Mouse (Mus musculus) v-Abl transformed pro-B cells (cell line): ENCODE data around the gene Kdm2b.

Source experiments
- in situ Hi-C, 2 experiments: fragments of 400-800 bp; cut with MboI; formaldehyde crosslinking; loops; one replicate each; pipeline ENCODE4 v1.15.1; 2025; ENCODE audit not compliant: unreplicated experiment in 2 of 2

The Kdm2b gene

DNA sequence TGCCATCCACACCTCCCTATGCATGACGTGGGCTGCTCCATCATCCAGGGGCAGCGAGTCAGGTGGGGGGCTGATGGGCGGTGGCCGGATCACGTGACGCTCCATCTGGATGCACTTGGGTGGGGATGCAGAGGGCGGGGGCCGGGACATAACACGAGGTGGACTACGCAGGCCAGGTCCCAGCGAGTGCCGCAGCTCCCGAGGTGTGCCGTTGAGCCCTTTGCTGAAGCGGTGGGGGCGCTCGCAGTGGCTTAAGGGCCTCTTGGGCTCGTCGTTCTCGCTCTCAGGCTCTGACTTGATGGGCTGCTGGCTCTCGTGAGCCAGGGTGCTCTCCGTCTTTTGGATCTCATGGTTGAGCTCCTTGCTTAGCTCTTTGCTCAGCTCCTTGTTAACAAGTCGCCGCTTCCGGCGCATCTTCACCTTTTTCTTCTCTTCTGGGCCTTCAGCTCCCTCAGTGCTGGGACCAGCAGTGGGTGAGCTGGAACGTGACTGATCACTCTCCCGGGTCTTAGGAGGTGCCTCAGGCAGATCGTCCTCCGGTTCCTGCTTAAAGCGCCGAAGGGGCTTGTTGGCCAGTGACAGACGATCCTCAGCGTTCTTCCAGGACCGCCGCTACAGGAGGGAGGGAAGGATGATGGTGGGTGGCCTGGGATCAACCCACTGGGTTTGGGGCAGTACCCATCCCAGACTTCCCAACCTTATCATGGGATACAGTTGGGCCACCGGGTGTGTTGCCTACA is 109.2 kb downstream of the Kdm2b start:
- in situ Hi-C loops = loop anchor here (10.0 to 25.0 kb wide), 2 partner anchors 66 to 768 kb away; partner anchors contain the start of gene Myl2 (in 2 of the 2)

DNA sequence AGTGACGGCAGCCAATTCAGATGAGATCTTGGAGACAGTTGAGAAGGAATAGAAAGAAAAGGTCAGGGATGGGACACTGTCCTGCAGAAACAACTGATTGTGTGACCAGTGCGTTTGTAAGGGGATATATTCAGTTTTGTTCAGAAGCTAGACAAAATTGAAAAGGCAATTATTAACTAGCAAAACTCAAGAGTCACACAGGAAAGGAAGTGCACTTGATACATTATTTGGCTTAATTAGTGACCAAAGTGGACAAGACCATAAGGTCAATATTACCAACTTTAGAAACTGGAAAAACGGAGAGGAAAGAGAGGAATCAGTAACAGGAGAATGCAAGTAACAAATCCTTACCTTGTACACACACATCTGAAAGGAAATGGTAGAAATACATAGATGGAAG is 113.0 kb downstream of the Kdm2b start:
- in situ Hi-C loops = loop anchor here (5.0 to 25.0 kb wide), 2 partner anchors 69 to 764 kb away; partner anchors contain the start of gene Myl2 (in 2 of the 2)

DNA sequence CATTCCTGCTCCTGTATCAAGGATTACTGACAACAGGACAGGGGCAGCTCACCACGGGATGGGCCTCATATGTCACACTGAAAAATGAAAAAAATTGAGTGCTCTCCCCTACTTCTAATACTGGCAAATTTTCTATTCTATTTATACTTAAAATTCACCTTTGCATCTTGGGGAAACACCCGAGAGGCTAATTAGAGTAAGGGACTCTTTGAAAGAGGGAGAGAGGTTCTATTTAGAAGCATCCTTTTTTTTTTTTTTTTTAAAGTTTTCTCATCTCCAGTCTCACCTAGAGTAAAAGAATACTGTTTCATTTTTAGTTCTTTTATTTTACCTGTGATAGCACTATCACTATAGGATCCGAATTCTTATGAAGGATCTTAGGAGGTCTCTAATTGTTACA is 115.3 kb downstream of the Kdm2b start:
- in situ Hi-C loops = no loop called here

DNA sequence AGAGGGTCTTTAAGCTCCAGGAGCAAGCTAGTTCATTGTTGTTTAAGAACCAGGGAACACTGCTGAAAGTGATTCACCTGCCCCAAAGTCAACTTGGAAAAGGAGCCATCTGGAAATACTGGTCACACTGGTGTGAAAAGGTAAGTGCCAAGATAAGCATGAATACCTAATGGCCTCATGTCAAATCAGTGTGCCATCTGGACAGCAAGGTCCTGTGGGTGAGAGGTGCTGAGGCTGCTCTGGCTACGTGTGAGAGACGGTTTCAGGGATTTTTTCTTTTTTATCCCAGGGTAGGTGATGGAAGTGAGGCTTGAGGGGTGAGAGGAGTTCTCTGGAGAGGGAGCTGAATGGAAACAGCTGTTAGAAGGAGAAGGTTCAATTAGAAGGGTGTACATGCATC is 116.0 kb downstream of the Kdm2b start:
- in situ Hi-C loops = no loop called here

DNA sequence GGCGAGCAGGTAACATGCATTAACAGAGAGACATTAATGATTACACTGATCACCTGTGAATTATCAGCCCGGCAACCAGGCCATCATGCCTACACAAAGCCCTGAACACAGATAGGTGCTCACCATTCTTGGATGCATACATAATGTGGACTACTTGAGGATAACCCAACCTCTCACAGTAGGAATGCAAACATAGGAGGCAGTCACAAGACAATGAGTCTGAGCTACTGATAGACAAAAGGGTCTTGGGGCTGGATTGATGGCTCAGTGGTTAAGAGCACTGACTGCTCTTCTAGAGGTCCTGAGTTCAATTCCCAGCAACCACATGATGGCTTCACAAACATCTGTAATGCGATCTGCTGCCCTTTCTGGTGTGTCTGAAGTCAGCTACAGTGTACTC is 117.0 kb downstream of the Kdm2b start:
- in situ Hi-C loops = no loop called here

DNA sequence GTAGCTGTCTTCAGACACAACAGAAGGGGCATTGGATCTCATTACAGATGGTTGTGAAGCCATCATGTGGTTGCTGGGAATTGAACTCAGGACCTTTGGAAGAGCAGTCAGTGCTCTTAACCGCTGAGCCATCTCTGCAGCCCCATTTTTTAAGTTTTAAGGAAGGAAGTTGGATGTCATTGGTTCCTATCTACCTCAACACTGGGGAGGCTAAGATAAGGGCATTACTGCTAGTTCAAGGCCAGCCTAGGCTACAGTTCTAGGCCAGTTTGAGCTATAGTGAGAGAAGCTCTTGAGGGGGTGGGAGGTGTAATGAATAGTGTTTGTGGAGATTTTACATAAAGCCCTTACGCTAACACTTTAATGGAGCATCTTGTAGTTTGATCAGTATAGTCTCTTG is 126.6 kb downstream of the Kdm2b start:
- in situ Hi-C loops = no loop called here

DNA sequence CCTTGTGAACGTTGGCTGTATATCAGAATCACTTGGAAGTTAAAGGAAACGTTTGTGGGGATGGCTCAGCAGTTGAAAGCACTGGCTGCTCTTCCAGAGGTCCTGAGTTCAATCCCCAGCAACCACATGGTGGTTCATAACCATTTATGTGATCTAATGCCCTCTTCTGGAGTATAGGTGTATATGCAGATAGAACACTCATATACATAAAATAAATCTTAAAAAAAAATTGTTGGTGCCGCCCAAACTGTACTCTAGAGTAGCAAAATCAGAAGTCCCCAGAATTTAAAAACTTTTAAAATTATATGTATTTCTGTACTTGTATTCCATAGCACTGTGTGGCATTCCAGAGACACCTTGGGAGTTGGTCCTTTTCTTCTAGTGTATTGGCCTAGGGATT is 133.8 kb downstream of the Kdm2b start:
- in situ Hi-C loops = loop anchor here in 1 of 2 experiments (10.0 kb wide), 1 partner anchor 51 kb away; no protein-coding TSS in a partner anchor

DNA sequence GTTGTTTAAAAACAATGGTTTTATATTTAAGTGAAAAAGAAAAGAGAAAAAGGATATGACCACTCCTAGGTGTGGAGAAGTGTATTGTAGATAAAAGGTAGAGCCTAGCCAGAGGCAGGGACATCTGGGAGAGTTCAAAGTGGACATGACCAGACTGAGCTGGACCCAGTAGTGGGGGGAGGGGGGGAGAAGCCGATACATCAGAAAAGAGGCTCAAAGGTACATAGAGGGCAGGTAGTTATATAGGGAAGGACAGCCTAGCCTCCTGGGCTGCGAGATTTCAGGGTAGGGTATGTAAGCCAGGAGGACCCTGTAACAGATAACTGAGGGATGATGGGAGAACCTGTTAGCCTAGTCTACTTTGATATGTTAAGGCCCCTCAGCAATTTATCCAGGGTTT is 137.0 kb downstream of the Kdm2b start:
- in situ Hi-C loops = loop anchor here (5.0 to 10.0 kb wide), 2 partner anchors 35 to 48 kb away; no protein-coding TSS in a partner anchor

DNA sequence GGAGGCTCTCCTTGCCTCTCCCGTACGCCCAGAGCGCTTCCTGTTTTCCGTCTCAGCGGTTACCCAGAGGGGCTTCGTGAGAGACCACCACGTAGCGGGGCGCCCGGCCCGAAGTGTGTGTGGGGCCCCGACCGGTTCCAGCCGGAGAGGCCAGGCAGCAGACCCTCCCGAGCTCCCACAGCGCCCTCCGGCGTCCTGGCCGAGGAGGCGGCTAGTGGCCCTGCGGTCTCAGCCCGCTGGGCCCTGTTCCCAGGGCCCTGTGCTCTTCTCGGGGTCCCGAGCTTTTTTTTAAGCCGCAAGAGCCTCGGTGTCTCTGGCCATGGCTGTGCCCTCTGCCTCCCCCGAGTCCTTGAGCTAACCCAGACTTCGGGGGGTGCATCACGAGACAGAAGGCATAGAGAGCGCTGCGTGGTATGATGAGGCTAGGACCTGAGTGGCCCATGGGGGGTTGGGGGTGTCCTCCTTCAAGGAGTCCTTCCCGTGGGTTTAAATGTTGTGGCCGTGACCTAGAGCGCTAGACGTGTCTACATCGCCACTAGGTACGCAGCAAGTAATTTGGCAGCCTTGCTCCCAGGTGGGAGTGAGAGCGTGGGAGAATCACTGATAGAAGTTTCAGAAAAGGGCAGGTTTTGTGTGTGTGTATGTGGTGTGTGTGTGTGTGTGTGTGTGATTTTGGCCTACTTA is 139.2 kb downstream of the Kdm2b start:
- in situ Hi-C loops = loop anchor here (5.0 to 10.0 kb wide), 2 partner anchors 33 to 46 kb away; no protein-coding TSS in a partner anchor

DNA sequence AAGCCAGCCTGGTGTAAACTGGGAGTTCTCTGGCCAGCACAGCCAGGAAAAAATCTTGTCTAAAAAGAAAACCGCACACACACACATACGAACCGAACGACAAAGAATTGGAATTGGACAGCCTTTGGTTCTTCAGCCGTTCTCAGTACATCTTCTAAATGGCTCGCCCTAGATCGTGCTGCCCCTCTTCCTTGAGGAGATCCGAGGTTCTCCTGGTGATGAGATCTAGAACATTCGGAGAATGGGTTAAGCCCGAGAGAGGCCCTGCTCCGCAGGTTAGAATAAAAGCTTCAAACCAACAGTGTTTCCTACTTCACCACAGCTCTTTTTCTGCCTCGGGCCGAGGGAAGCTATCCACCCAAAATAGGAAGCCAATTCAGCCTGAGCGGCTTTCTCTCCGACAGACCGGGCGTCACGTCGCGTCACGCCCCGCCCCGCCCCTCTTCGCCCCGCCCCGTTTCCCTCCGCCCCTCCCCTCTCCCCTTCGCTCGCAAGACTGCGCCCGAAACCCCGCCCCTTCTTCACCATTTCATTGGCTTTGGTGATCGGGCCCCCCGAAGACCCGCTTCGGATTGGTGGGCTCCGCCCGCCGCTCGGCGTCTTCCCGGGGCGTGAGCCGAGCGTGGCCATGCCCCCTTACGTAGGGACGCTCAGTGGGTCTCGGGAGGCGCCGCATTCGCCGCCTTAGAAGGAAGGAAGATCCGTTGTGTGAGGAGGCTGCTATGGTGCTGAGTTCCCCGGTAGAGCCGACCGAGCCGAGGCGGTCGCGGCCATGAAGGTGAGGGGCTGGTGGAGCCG is 139.9 kb downstream of the Kdm2b start, which contains the start of gene Rnf34:
Gene Rnf34 (plus strand): TSS at position 528 of the 798 bp plus-strand sequence.
- in situ Hi-C loops = loop anchor here (5.0 to 10.0 kb wide), 2 partner anchors 32 to 45 kb away; no protein-coding TSS in a partner anchor

DNA sequence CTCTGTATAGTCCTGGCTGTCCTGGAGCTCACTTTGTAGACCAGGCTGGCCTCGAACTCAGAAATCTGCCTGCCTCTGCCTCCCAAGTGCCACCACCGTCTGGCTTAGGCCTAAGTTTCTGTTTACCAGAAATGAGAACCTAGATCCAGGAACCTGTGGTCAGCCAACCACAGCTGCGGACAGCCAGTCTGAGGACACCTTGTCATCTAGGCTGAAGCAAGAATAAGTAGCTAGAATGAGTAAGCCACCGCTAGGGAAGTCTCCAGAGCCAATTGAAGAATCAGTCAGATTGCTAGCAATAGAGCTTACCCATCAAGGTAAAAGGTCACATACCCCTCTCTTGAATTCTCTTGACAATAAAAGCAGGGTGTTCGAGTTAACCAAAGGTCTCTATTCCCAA is 145.8 kb downstream of the Kdm2b start:
- in situ Hi-C loops = no loop called here

DNA sequence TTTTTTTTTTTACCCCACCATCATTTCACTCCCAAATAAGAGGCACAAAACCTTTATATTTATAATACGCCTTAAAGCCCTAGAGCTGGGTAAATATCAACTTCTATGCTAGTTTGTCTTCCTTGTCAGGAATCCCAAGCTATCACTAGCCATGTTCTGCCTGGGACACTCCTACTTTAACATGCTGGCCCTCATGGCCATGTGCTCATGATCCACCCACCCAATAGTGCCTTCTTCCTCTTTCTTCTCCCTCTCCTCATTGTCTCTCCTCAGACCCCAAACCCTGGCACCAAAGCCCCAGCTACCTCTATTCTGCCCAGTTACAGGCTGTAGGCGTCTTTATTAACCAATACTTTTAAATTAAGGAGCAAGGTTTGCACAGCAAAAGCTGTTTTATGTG is 148.5 kb downstream of the Kdm2b start:
- in situ Hi-C loops = no loop called here

DNA sequence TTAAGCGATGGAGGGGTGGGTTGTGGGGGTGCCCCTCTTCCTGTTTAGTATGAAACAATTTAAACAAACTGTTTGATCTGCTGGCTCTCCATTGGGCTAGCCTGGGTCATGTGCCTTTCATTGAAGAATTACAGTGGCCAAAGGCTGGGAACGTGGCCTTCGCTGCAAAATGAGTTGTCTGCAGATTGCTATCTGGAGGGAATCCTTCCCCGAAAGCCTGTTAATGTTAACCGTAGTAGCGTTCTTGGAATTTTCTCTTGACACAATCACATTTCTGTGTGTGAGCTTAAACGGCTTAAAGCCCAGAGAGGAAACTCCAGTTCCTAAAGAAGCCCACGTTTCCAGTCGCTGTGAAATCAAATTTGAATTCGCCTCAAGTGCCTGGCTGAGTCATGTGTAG is 156.6 kb downstream of the Kdm2b start:
- in situ Hi-C loops = no loop called here

DNA sequence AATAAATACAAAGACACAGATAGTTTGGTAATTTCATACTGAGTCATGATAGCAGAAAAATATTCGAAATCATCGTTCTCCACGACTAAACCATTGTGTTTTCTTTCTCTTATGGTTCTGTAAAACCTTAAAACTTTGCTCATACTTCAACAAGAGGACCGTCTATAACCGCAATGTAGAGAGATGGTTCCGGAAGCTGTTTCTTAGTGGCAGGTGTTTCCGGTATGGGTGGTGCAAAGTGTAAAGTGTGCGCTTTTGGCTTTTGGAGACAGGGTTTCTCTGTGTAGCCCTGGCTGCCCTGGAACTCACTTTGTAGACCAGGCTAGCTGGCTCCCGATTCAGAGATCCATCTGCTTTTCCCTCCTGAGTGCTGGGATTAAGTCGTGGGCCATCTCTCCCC is 157.1 kb downstream of the Kdm2b start:
- in situ Hi-C loops = no loop called here

DNA sequence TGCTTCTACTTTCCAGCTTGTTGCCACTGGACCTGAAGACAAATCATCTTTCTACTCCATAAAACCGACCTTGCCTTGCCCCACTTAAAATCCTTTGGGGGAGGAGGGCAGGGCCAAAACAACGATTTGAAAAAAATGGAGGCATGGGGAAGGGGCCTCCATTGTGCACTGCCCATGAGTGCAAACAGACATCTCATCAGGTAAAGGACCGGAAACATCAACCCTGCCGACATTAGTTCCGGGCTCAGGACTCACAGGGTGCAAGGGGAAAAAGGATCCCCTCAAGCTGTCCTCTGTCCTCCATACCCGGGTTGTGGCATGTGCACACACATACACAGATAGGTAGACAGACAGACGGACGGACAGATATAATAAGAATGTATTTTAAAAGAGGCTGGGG is 164.5 kb downstream of the Kdm2b start:
- in situ Hi-C loops = no loop called here

DNA sequence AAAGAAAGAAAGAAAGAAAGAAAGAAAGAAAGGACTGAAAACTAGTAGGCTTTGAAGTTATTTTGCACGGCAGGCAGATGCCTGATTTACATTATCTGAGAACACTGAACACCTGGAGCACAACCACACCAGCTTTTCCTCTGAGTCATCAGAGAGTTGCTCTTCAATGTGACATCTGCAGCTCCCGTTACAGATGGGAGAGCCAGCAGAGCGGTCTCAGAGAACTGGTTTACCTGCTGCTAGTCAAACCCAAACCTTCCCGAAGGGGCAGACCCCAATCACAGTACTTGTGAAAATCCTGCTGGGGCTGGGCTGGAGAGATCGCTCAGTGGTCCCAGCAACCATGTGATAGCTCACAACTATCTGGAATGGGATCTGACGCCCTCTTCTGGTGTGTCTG is 165.2 kb downstream of the Kdm2b start:
- in situ Hi-C loops = no loop called here

DNA sequence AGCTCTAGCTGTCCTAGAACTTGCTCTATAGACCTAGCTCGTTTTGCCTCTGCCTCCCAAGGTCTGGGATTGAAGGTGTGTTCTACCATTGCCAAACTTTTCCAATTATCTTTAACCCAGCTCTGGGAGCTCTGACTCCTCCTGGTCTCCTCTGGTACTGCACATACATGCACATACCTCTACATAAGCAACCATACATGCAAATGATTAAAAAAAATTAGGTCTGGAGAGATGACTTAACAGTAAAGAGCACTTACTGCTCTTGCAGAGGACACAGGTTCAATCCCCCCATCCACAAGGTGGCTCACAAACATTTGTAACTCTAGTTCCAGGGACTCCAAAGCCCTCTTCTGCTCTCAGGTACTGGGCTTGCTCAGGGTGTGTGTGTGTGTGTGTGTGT is 165.6 kb downstream of the Kdm2b start:
- in situ Hi-C loops = no loop called here

DNA sequence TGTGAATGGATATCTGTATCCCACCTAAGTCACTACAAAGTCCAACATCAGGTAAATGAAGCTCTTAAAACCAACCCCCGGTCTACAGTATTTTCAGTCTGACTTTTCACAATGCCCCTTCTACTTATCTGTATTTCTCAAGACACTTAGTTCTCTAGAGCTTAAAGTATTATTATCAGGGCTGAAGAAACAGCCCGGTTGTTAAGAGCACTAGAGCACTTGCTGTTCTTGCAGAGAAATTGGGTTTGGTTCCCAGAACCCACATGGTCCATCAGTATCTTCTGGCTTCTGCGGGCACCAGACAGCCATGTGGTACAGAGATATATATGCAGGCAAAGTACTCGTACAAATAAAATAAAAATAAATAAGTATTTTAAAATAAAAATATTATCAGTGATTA is 167.2 kb downstream of the Kdm2b start:
- in situ Hi-C loops = no loop called here

DNA sequence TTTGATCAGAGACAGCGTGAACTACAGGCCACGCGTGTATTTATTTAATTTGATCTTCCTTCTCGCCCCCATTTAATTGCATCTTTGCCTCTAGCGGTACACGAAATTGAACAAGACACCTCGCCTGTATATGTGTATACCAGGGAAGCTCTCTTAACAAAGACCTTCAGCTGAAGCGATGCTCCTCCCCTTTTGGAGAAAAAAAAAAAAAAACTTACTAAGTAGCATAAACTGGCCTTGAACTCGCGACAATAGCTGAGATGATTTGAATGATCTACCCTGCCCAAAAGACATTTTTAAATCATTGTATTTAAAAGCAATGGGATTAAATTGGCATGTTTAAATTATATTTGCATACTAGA is 168.1 kb downstream of the Kdm2b start:
- in situ Hi-C loops = no loop called here

DNA sequence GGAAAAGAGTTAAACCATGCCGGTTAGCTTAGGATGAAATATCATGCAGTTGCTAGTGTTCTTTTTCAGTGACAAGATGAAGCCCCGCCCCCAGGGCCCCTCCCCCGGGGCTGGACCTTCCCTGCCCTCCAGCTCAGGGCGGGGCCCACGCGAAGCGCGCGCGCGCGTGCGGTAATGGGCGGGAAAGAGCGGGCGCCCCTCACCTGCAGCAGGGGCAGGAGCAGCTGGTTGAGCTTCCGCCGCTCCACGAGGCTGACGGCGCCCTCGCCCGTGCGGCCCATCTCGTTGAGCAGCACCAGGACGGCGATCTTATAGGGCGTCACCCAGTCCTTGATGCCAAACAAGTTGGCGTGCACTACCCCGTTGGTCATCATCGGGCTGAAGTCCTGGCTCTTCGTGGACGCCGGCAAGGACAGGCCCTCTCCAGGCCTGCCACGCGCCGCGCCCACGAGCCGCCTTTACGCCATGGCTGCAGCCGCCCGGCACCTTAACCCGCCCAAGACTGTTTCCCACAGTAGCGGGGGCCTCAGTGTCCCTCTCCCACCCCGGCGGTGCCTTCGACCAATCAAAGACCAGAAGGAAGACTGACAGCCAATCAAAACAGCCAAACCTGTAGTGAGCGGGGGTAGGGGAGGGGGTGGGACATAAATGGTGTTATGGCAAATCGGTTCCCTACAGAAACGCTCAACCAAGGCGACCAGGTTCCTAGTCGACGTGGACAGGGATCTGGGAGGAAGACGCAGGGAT is 168.7 kb downstream of the Kdm2b start, which contains the start of gene Anapc5:
Gene Anapc5 (minus strand): TSS at position 563 of the 747 bp plus-strand sequence.
- in situ Hi-C loops = no loop called here
